Mouse (Mus musculus): ENCODE measurements around the gene Ces1f. TPM values are rescaled to one million over a fixed set of nuclear protein-coding genes. Genes with fewer than 3 reads are reported as not detected.

Ces1f gene
- total and polyA plus RNA-seq, 2 experiments from 2014 or later = not detected

GRCm38 (mm10) chr8:93246057-93246456, 33.5 kb downstream of the Ces1f start:
- Histone ChIP-seq H3K4me1 (ENCODE audit: control insufficient read depth, insufficient read depth) (no peaks in the 10 kb centered on the region), H3K9me3 (replicated peaks; ENCODE audit: control insufficient read depth, low read length) (no peaks in the 10 kb centered on the region), H3K4me3 (ENCODE audit: low read depth, low read length) (no peak overlapping the region), H3K27me3 (ENCODE audit: control insufficient read depth, insufficient read depth, low read length) (no peaks in the 10 kb centered on the region), H3K4me2 (ENCODE audit: low read depth, low read length) (no peak overlapping the region), H3K27ac (ENCODE audit: low read depth) (no peak overlapping the region), H3K36me3 (replicated peaks; ENCODE audit: control insufficient read depth, insufficient read depth, low read length) (no peaks in the 10 kb centered on the region), H3K9ac (replicated peaks; ENCODE audit: low read depth, low read length) (no peak overlapping the region)
- ATAC-seq (ENCODE audit: insufficient read depth, low read depth) (no peak), DNase-seq (ENCODE audit: low spot score) (no peak)
- WGBS = 53% methylated on average over 2 of the region's 2 CpGs
- TF ChIP-seq EP300 (IDR thresholded peaks at IDR 0.05; ENCODE audit: low read depth) (no peak), CTCF (IDR thresholded peaks at IDR 0.05; ENCODE audit: low read depth) (no peak)

GRCm38 (mm10) chr8:93239884-93240283, 39.7 kb downstream of the Ces1f start:
- Histone ChIP-seq H3K9me3 (replicated peaks; ENCODE audit: control insufficient read depth, low read length) (no peaks in the 10 kb centered on the region), H3K4me3 (ENCODE audit: low read depth, low read length) (no peak overlapping the region), H3K4me1 (ENCODE audit: control insufficient read depth, insufficient read depth) (no peaks in the 10 kb centered on the region), H3K27me3 (ENCODE audit: control insufficient read depth, insufficient read depth, low read length) (no peaks in the 10 kb centered on the region), H3K9ac (replicated peaks; ENCODE audit: low read depth, low read length) (no peak overlapping the region), H3K27ac (ENCODE audit: low read depth) (no peak overlapping the region), H3K4me2 (ENCODE audit: low read depth, low read length) (no peak overlapping the region), H3K36me3 (replicated peaks; ENCODE audit: control insufficient read depth, insufficient read depth, low read length) (no peaks in the 10 kb centered on the region)
- ATAC-seq (ENCODE audit: insufficient read depth, low read depth) = no peak
- no peak for TF ChIP-seq CTCF (IDR thresholded peaks at IDR 0.05; ENCODE audit: low read depth)
- no peak for TF ChIP-seq EP300 (IDR thresholded peaks at IDR 0.05; ENCODE audit: low read depth)
- DNase-seq (ENCODE audit: low spot score) = no peak

- Histone ChIP-seq H3K4me2 (ENCODE audit: low read depth, low read length) (no peak overlapping the region), H3K27ac (ENCODE audit: low read depth) (no peak overlapping the region), H3K9me3 (replicated peaks; ENCODE audit: control insufficient read depth, low read length) (no peaks in the 10 kb centered on the region), H3K4me1 (ENCODE audit: control insufficient read depth, insufficient read depth) (no peaks in the 10 kb centered on the region), H3K36me3 (replicated peaks; ENCODE audit: control insufficient read depth, insufficient read depth, low read length) (no peaks in the 10 kb centered on the region), H3K9ac (replicated peaks; ENCODE audit: low read depth, low read length) (no peak overlapping the region), H3K27me3 (ENCODE audit: control insufficient read depth, insufficient read depth, low read length) (no peaks in the 10 kb centered on the region), H3K4me3 (ENCODE audit: low read depth, low read length) (no peak overlapping the region)
- TF ChIP-seq EP300 (IDR thresholded peaks at IDR 0.05; ENCODE audit: low read depth) (no peak), CTCF (IDR thresholded peaks at IDR 0.05; ENCODE audit: low read depth) (no peak)
- ATAC-seq (ENCODE audit: insufficient read depth, low read depth) (no peak), DNase-seq (ENCODE audit: low spot score) (no peak)
- 89% methylated on average over 1 of the region's 1 CpGs for WGBS
Observed at GRCm38 (mm10) chr8:93235681-93236080, 43.9 kb downstream of the Ces1f start.

- no peaks in the 10 kb centered on the region for H3K4me1 ChIP-seq (ENCODE audit: control insufficient read depth, insufficient read depth)
- H3K4me2 ChIP-seq (ENCODE audit: low read depth, low read length) = no peak overlapping the region
- ATAC-seq (ENCODE audit: insufficient read depth, low read depth) (no peak), DNase-seq (ENCODE audit: low spot score) (no peak)
- no peaks in the 10 kb centered on the region for H3K36me3 ChIP-seq (replicated peaks; ENCODE audit: control insufficient read depth, insufficient read depth, low read length)
- H3K27me3 ChIP-seq (ENCODE audit: control insufficient read depth, insufficient read depth, low read length) = no peaks in the 10 kb centered on the region
- no peak overlapping the region for H3K9ac ChIP-seq (replicated peaks; ENCODE audit: low read depth, low read length)
- no peak overlapping the region for H3K4me3 ChIP-seq (ENCODE audit: low read depth, low read length)
- H3K9me3 ChIP-seq (replicated peaks; ENCODE audit: control insufficient read depth, low read length) = no peaks in the 10 kb centered on the region
- no peak overlapping the region for H3K27ac ChIP-seq (ENCODE audit: low read depth)
- TF ChIP-seq EP300 (IDR thresholded peaks at IDR 0.05; ENCODE audit: low read depth) = no peak
- no peak for TF ChIP-seq CTCF (IDR thresholded peaks at IDR 0.05; ENCODE audit: low read depth)
- 76% methylated on average over 1 of the region's 1 CpGs for whole genome bisulfite sequencing
Observed at GRCm38 (mm10) chr8:93234706-93235105, 44.8 kb downstream of the Ces1f start.

- DNase-seq (ENCODE audit: low spot score) (no peak), ATAC-seq (ENCODE audit: insufficient read depth, low read depth) (no peak)
- Histone ChIP-seq H3K27ac (ENCODE audit: low read depth) (no peak overlapping the region), H3K27me3 (ENCODE audit: control insufficient read depth, insufficient read depth, low read length) (no peaks in the 10 kb centered on the region), H3K4me2 (ENCODE audit: low read depth, low read length) (no peak overlapping the region), H3K36me3 (replicated peaks; ENCODE audit: control insufficient read depth, insufficient read depth, low read length) (no peaks in the 10 kb centered on the region), H3K4me3 (ENCODE audit: low read depth, low read length) (no peak overlapping the region), H3K9me3 (replicated peaks; ENCODE audit: control insufficient read depth, low read length) (no peaks in the 10 kb centered on the region), H3K9ac (replicated peaks; ENCODE audit: low read depth, low read length) (no peak overlapping the region), H3K4me1 (ENCODE audit: control insufficient read depth, insufficient read depth) (no peaks in the 10 kb centered on the region)
- 80% methylated on average over 6 of the region's 6 CpGs for WGBS
- TF ChIP-seq CTCF (IDR thresholded peaks at IDR 0.05; ENCODE audit: low read depth) (no peak), EP300 (IDR thresholded peaks at IDR 0.05; ENCODE audit: low read depth) (no peak)
Observed at GRCm38 (mm10) chr8:93234068-93234467, 45.5 kb downstream of the Ces1f start.

GRCm38 (mm10) chr8:93229446-93229845, 50.1 kb downstream of the Ces1f start, which contains the start of gene Ces1e:
TSS of gene Ces1e (minus strand) at chr8:93229619.
- Histone ChIP-seq H3K9ac (replicated peaks; ENCODE audit: low read depth, low read length) (no peak within 1 kb of the TSS), H3K27me3 (ENCODE audit: control insufficient read depth, insufficient read depth, low read length) (no peaks in the 10 kb centered on the region), H3K4me2 (ENCODE audit: low read depth, low read length) (no peak within 1 kb of the TSS), H3K4me1 (ENCODE audit: control insufficient read depth, insufficient read depth) (no peaks in the 10 kb centered on the region), H3K9me3 (replicated peaks; ENCODE audit: control insufficient read depth, low read length) (no peaks in the 10 kb centered on the region), H3K27ac (ENCODE audit: low read depth) (no peak within 1 kb of the TSS), H3K4me3 (ENCODE audit: low read depth, low read length) (no peak within 1 kb of the TSS), H3K36me3 (replicated peaks; ENCODE audit: control insufficient read depth, insufficient read depth, low read length) (no peaks in the 10 kb centered on the region)
- TF ChIP-seq EP300 (IDR thresholded peaks at IDR 0.05; ENCODE audit: low read depth) (no peak), CTCF (IDR thresholded peaks at IDR 0.05; ENCODE audit: low read depth) (no peak)
- no peak for ATAC-seq (ENCODE audit: insufficient read depth, low read depth)
- no peak for DNase-seq (ENCODE audit: low spot score)
